Mouse (Mus musculus): ENCODE results near the gene Rcan2.

Gene Rcan2

GRCm38 (mm10) chr17:43827261-43827660, 26.1 kb downstream of the Rcan2 start:
- DNase-seq, result no peak

GRCm38 (mm10) chr17:43832401-43833124, 31.4 kb downstream of the Rcan2 start:
- DNase-seq, result no peak

- DNase-seq, result no peak
Measured at GRCm38 (mm10) chr17:43840208-43840607, 39.1 kb downstream of the Rcan2 start.

- no peak for DNase-seq
Measured at GRCm38 (mm10) chr17:43846714-43847113, 45.6 kb downstream of the Rcan2 start.

GRCm38 (mm10) chr17:43848903-43849302, 47.8 kb downstream of the Rcan2 start:
- no peak for DNase-seq

GRCm38 (mm10) chr17:43855132-43855531, 54.0 kb downstream of the Rcan2 start:
- DNase-seq, result no peak

- no peak for DNase-seq
Measured at GRCm38 (mm10) chr17:43856081-43856480, 54.9 kb downstream of the Rcan2 start.

- peak; percentile 5 for DNase-seq
Measured at GRCm38 (mm10) chr17:43868808-43869207, 67.7 kb downstream of the Rcan2 start.

GRCm38 (mm10) chr17:43869677-43870076, 68.5 kb downstream of the Rcan2 start:
- peak; percentile 64 for DNase-seq

- DNase-seq, result no peak
Measured at GRCm38 (mm10) chr17:43874417-43874816, 73.3 kb downstream of the Rcan2 start.

- no peak for DNase-seq
Measured at GRCm38 (mm10) chr17:43877425-43877824, 76.3 kb downstream of the Rcan2 start.

- peak; percentile 46 for DNase-seq
Measured at GRCm38 (mm10) chr17:43883016-43883415, 81.9 kb downstream of the Rcan2 start.

- DNase-seq, result no peak
Measured at GRCm38 (mm10) chr17:43886262-43886661, 85.1 kb downstream of the Rcan2 start.

GRCm38 (mm10) chr17:43887931-43888330, 86.8 kb downstream of the Rcan2 start:
- DNase-seq, result no peak

GRCm38 (mm10) chr17:43897346-43897745, 96.2 kb downstream of the Rcan2 start:
- DNase-seq, result no peak

GRCm38 (mm10) chr17:43899405-43900092, 98.4 kb downstream of the Rcan2 start:
- no peak for DNase-seq

- no peak for DNase-seq
Measured at GRCm38 (mm10) chr17:43900133-43900532, 99.0 kb downstream of the Rcan2 start.

GRCm38 (mm10) chr17:43901474-43901873, 100.3 kb downstream of the Rcan2 start:
- DNase-seq, result no peak

- no peak for DNase-seq
Measured at GRCm38 (mm10) chr17:43903807-43904771, 102.9 kb downstream of the Rcan2 start.

GRCm38 (mm10) chr17:43904896-43905295, 103.7 kb downstream of the Rcan2 start:
- DNase-seq, result no peak

- DNase-seq, result no peak
Measured at GRCm38 (mm10) chr17:43906728-43907127, 105.6 kb downstream of the Rcan2 start.

GRCm38 (mm10) chr17:43916128-43916527, 115.0 kb downstream of the Rcan2 start:
- DNase-seq, result no peak

- no peak for DNase-seq
Measured at GRCm38 (mm10) chr17:43917143-43917542, 116.0 kb downstream of the Rcan2 start.

Data from embryo, embryonic 11 days (tissue).